Mouse (Mus musculus) CH12.LX (cell line): ENCODE data around the gene Gypa. TPM values are rescaled to one million over a fixed set of nuclear protein-coding genes. Genes with fewer than 3 reads are reported as not detected.

Source experiments
- DNase-seq: peaks from one replicate; pipeline ENCODE4 v3.0.0-alpha.2; 2013; ENCODE audit errors: extremely low read depth
- H3K27ac ChIP-seq: 2 replicates; pipeline ENCODE4 v1.5.1; 2012; ENCODE audit warnings: low read depth, mild to moderate bottlenecking, control low read depth, moderate library complexity; ENCODE audit not compliant: insufficient read depth
- H3K27me3 ChIP-seq: replicated peaks from 2 replicates; pipeline ENCODE3; 2012; ENCODE audit warnings: inconsistent platforms
- H3K36me3 ChIP-seq, 2 experiments: replicated peaks in 1 of 2; 2 replicates each; pipeline versions ENCODE3 to v1.6.1; 2012; ENCODE audit warnings: inconsistent platforms in 1 of 2, low read length in 1 of 2, mild to moderate bottlenecking in 1 of 2, mixed read lengths in 1 of 2, moderate library complexity in 1 of 2; ENCODE audit not compliant: control insufficient read depth in 1 of 2, insufficient read depth in 1 of 2
- H3K4me1 ChIP-seq, 2 experiments: 2 replicates each; pipeline ENCODE4 v1.6.1; 2012; ENCODE audit warnings: inconsistent platforms in 1 of 2, moderate library complexity in 1 of 2; ENCODE audit not compliant: insufficient read depth in 2 of 2, control insufficient read depth in 1 of 2
- H3K4me2 ChIP-seq: 2 replicates; pipeline ENCODE4 v1.6.1; 2012; ENCODE audit warnings: low read depth, mild to moderate bottlenecking, control low read depth; ENCODE audit not compliant: poor library complexity, insufficient read depth, severe bottlenecking
- H3K4me3 ChIP-seq, 3 experiments: fragments of 150-350 bp in 1 of 3; sonication (generic) in 1 of 3; replicated peaks in 1 of 3; 2 replicates each; pipeline versions ENCODE3 to v1.5.1; 2011 to 2012; ENCODE audit warnings: low read depth in 2 of 3, low read length in 2 of 3, mild to moderate bottlenecking in 2 of 3, moderate library complexity in 2 of 3, control low read depth in 1 of 3, improper control_type of control experiment in 1 of 3, inconsistent platforms in 1 of 3, mixed read lengths in 1 of 3; ENCODE audit not compliant: poor library complexity in 1 of 3
- H3K79me2 ChIP-seq: replicated peaks from 2 replicates; pipeline ENCODE4 v1.6.1; 2012; ENCODE audit warnings: mild to moderate bottlenecking, moderate library complexity; ENCODE audit not compliant: control insufficient read depth, poor library complexity, insufficient read depth, severe bottlenecking; ENCODE audit errors: extremely low read depth
- H3K9ac ChIP-seq: 2 replicates; pipeline ENCODE4 v1.6.1; 2012; ENCODE audit warnings: low read depth, mild to moderate bottlenecking, control low read depth, moderate library complexity; ENCODE audit not compliant: insufficient read depth
- H3K9me3 ChIP-seq: replicated peaks from 2 replicates; pipeline ENCODE3; 2012; ENCODE audit warnings: low read length, inconsistent platforms, mixed read lengths
- BHLHE40 ChIP-seq: IDR thresholded peaks from 2 replicates; pipeline ENCODE4 v1.6.1; 2011; ENCODE audit warnings: mild to moderate bottlenecking, low read depth, low read length, improper control_type of control experiment
- CHD1 ChIP-seq: IDR thresholded peaks from 2 replicates; pipeline ENCODE4 v1.6.1; 2012; ENCODE audit warnings: low read depth, low read length, improper control_type of control experiment, inconsistent platforms
- EP300 ChIP-seq: IDR thresholded peaks from 2 replicates; pipeline ENCODE4 v1.6.1; 2011; ENCODE audit warnings: low read length, improper control_type of control experiment
- JUN ChIP-seq: IDR thresholded peaks from 2 replicates; pipeline ENCODE4 v1.6.1; 2011; ENCODE audit warnings: low read depth, mild to moderate bottlenecking, low read length, improper control_type of control experiment, moderate library complexity; ENCODE audit not compliant: insufficient read depth
- JUND ChIP-seq: conservative IDR thresholded peaks from 2 replicates; pipeline ENCODE4 v1.6.1; 2011; ENCODE audit warnings: low read depth, low read length, improper control_type of control experiment
- MEF2A ChIP-seq: IDR thresholded peaks from 2 replicates; pipeline ENCODE4 v1.6.1; 2014; ENCODE audit warnings: low read depth, mild to moderate bottlenecking, inconsistent platforms, low read length, improper control_type of control experiment, borderline replicate concordance
- MYC ChIP-seq: IDR thresholded peaks from 2 replicates; pipeline ENCODE4 v1.6.1; 2011; ENCODE audit warnings: low read depth, mild to moderate bottlenecking, improper control_type of control experiment, low read length
- TBP ChIP-seq: conservative IDR thresholded peaks from 2 replicates; pipeline ENCODE4 v1.6.1; 2011; ENCODE audit warnings: low read depth, low read length, improper control_type of control experiment
- TCF12 ChIP-seq: IDR thresholded peaks from 2 replicates; pipeline ENCODE4 v1.6.1; 2014; ENCODE audit warnings: low read depth, mild to moderate bottlenecking, inconsistent platforms, low read length, improper control_type of control experiment
- ZKSCAN1 ChIP-seq: IDR thresholded peaks from 2 replicates; pipeline ENCODE4 v1.6.1; 2012; ENCODE audit warnings: low read depth, inconsistent platforms, low read length, improper control_type of control experiment, borderline replicate concordance
- dilution Hi-C: fragments of 300-500 bp; cut with MboI; formaldehyde crosslinking; loops from 2 replicates; pipeline ENCODE4 v1.14.3; 2020; ENCODE audit warnings: low sequenced_read_pairs; ENCODE audit not compliant: extremely low pct_unique_long_range_greater_than_20kb, extremely low pct_ligation_motif_present
- in situ Hi-C: fragments of 300-500 bp; cut with MboI; formaldehyde crosslinking; loops from 3 replicates; pipeline ENCODE4 v1.14.3; 2019; ENCODE audit warnings: low sequenced_read_pairs, low pct_ligation_motif_present, low pct_unique_long_range_greater_than_20kb, mixed read lengths
- polyA plus RNA-seq: library from polyadenylated mRNA; unstranded; fragments of >175 nt; gene quantifications from 2 replicates; pipeline ENCODE4 v1.2.1, GENCODE M21; 2012; ENCODE audit warnings: low read depth; ENCODE audit not compliant: insufficient read length
- total RNA-seq, 2 experiments: library from RNA; depleted of rRNA; stranded (reverse); fragments of 300-350 nt in 1 of 2; fragments of >200 nt in 1 of 2; gene quantifications; 2 replicates each; pipeline ENCODE4 v1.2.3; 2012 to 2014

The Gypa gene
- total RNA-seq (2012; rRNA removed) (not detected in 2 replicates), total RNA-seq (2014; rRNA removed) (not detected in 2 replicates), polyA plus RNA-seq (not detected in 2 replicates)

GRCm38 (mm10) chr8:80493523-80494345 is at the start of gene Gypa:
Gene Gypa (plus strand): TSS chr8:80493781.
- TF ChIP-seq JUN: no peak
- TF ChIP-seq, all 38 proteins: peak for 0
- no peaks in the 10 kb centered on the region for H3K27me3 ChIP-seq
- H3K79me2 ChIP-seq: no peaks in the 10 kb centered on the region
- H3K27ac ChIP-seq: no peak within 1 kb of the TSS
- dilution Hi-C loops: no loop called here
- peak within 1 kb of the TSS; percentile 100 for H3K4me2 ChIP-seq
- no peak for DNase-seq
- peak within 1 kb of the TSS; percentile 58; the same call in 1 of the 2 replicates for H3K9ac ChIP-seq
- H3K4me1 ChIP-seq: peaks cover 0 to 11% of the 10 kb centered on the region in 2 experiments; a peak in 2 of 4 replicates
- H3K9me3 ChIP-seq: no peaks in the 10 kb centered on the region
- no peaks in the 10 kb centered on the region for H3K36me3 ChIP-seq
- H3K4me3 ChIP-seq: peak within 1 kb of the TSS; percentile 40 to 52 (median 46)
- in situ Hi-C loops: loop anchor here (25.0 kb wide), 2 partner anchors 494 to 906 kb away; no protein-coding TSS in a partner anchor

GRCm38 (mm10) chr8:80444534-80445072 is 49.0 kb upstream of the Gypa start:
- no peaks in the 10 kb centered on the region for H3K36me3 ChIP-seq
- TF ChIP-seq CHD1: no peak
- TF ChIP-seq EP300: no peak
- no peak for TF ChIP-seq JUND
- TF ChIP-seq TBP: no peak
- TF ChIP-seq BHLHE40: no peak
- no peak for TF ChIP-seq ZKSCAN1
- no peak for TF ChIP-seq MEF2A

GRCm38 (mm10) chr8:80447217-80447616 is 46.4 kb upstream of the Gypa start:
- TF ChIP-seq MYC: no peak
- no peak for TF ChIP-seq TCF12
- no peak for TF ChIP-seq JUN
- no peak for TF ChIP-seq JUND
- H3K4me3 ChIP-seq: no peak overlapping the region
- no peaks in the 10 kb centered on the region for H3K9me3 ChIP-seq
- no peak overlapping the region for H3K9ac ChIP-seq
- no peaks in the 10 kb centered on the region for H3K4me1 ChIP-seq
- in situ Hi-C loops: no loop called here
- no peak overlapping the region for H3K27ac ChIP-seq
- dilution Hi-C loops: no loop called here
- no peak for DNase-seq
- no peaks in the 10 kb centered on the region for H3K36me3 ChIP-seq
- H3K4me2 ChIP-seq: no peak overlapping the region
- H3K27me3 ChIP-seq: no peaks in the 10 kb centered on the region
- H3K79me2 ChIP-seq: no peaks in the 10 kb centered on the region

More at GRCm38 (mm10) chr8:80444534-80445072, 49.0 kb upstream of the Gypa start:
- in situ Hi-C loops (no loop called here), dilution Hi-C loops (no loop called here)
- Histone ChIP-seq H3K4me3 (no peak overlapping the region), H3K4me2 (no peak overlapping the region), H3K79me2 (no peaks in the 10 kb centered on the region), H3K27ac (no peak overlapping the region), H3K27me3 (no peaks in the 10 kb centered on the region), H3K9ac (no peak overlapping the region), H3K4me1 (no peaks in the 10 kb centered on the region), H3K9me3 (no peaks in the 10 kb centered on the region)
- DNase-seq: peak; percentile 1
